Mouse (Mus musculus): ENCODE measurements around the gene Olfr722. TPM values are rescaled to one million over a fixed set of nuclear protein-coding genes. Genes with fewer than 3 reads are reported as not detected.
"Not testable (repeated sequence)": the region's sequence is repeated elsewhere in the genome, so short reads cannot be mapped to it uniquely, and the experiment has no call there.

Olfr722 gene
- total RNA-seq (2015) (not detected in 2 replicates), total RNA-seq (2017) (not detected in 2 replicates)

GRCm38 (mm10) chr14:49901899-49902298, at the start of gene Olfr722:
TSS of gene Olfr722 (minus strand) at chr14:49901999.
- ATAC-seq (replicated peaks; ENCODE audit: poor library complexity), result no peak

GRCm38 (mm10) chr14:49931687-49932086, 29.9 kb upstream of the Olfr722 start, which contains the start of gene Olfr723:
TSS of gene Olfr723 (minus strand) at chr14:49931787.
- not testable (repeated sequence) for ATAC-seq (replicated peaks; ENCODE audit: poor library complexity)

GRCm38 (mm10) chr14:49860387-49860786, 41.4 kb downstream of the Olfr722 start:
- ATAC-seq (replicated peaks; ENCODE audit: poor library complexity), result peak; percentile 89

Other genes with a start within 250 kb of the Olfr722 start
- not detected in 2 replicates for gene Armh4, start 118.6 kb downstream of the Olfr722 start, total RNA-seq (2015)
- 0.17 TPM in 1 of 2 replicates, not detected in the other for gene Armh4, start 118.6 kb downstream of the Olfr722 start, total RNA-seq (2017)
- gene Olfr723, start 29.8 kb upstream of the Olfr722 start, total RNA-seq (2015), result not detected in 2 replicates
- not detected in 2 replicates for gene Olfr723, start 29.8 kb upstream of the Olfr722 start, total RNA-seq (2017)
- gene Olfr724, start 61.3 kb upstream of the Olfr722 start, total RNA-seq (2015), result not detected in 2 replicates
- not detected in 2 replicates for gene Olfr724, start 61.3 kb upstream of the Olfr722 start, total RNA-seq (2017)
- gene Olfr725, start 138.4 kb upstream of the Olfr722 start, total RNA-seq (2015), result not detected in 2 replicates
- not detected in 2 replicates for gene Olfr725, start 138.4 kb upstream of the Olfr722 start, total RNA-seq (2017)
- gene Olfr726, start 189.0 kb upstream of the Olfr722 start, total RNA-seq (2015), result not detected in 2 replicates
- not detected in 2 replicates for gene Olfr726, start 189.0 kb upstream of the Olfr722 start, total RNA-seq (2017)
- not detected in 2 replicates for gene Olfr727, start 221.2 kb upstream of the Olfr722 start, total RNA-seq (2015)
- not detected in 2 replicates for gene Olfr727, start 221.2 kb upstream of the Olfr722 start, total RNA-seq (2017)
- gene Olfr728, start 240.7 kb upstream of the Olfr722 start, total RNA-seq (2015), result not detected in 2 replicates
- not detected in 2 replicates for gene Olfr728, start 240.7 kb upstream of the Olfr722 start, total RNA-seq (2017)